Mouse (Mus musculus): ENCODE measurements at regions not wholly inside any gene's neighbourhood (a gene's known extent, or its start where the extent isn't known, plus 50 kb on each side); places are given as distances from the start of the nearest gene placed in this dataset.
A peak's percentile ranks its signal among the peaks of the same experiment; 100 is the strongest.
"Not testable (repeated sequence)": the region's sequence is repeated elsewhere in the genome, so short reads cannot be mapped to it uniquely, and the experiment has no call there.

DNA sequence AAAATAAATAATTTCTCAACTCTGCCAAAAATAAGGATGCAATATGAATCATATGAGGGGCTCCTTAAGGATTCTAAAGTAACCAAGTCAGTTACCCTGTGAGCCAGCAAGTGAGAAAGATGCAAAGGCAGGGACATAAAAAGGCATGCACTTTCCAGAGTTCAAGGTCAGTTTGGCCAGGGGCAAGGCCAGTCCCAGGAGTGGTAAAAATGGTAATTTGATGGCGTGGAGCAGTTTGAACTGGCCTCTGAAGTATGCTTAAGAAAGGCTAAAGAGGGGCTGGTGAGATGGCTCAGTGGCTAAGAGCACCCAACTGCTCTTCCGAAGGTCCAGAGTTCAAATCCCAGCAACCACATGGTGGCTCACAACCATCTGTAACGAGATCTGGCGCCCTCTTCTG is 68.8 kb downstream of the BC005561 start:
- not testable (repeated sequence) for DNase-seq

DNA sequence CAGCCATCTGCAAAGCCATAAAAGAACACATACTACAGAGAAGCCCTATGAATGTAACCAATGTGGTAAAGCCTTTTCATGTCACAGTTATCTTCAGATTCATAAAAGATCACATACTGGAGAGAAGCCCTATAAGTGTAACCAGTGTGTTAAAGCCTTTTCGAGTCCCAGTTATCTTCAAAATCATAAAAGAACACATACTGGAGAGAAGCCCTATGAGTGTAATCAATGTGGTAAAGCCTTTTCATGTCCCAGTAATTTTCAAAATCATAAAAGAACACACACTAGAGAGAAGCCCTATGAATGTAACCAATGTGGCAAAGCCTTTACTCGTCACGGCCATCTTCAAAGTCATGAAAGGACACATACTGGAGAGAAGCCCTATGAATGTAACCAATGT is 74.2 kb downstream of the BC005561 start:
- peak in 1 of 2 experiments; percentile 13 for DNase-seq

GRCm38 (mm10) chr5:104609177-104609576 is 101.0 kb downstream of the BC005561 start:
- no peak for DNase-seq
